Mouse (Mus musculus) embryonic fibroblast, embryonic 13.5 days (primary cell): Measurements from ENCODE around the gene Ier2. TPM values are rescaled to one million over a fixed set of nuclear protein-coding genes. Genes with fewer than 3 reads are reported as not detected.

ENCODE experiments used
- H3K27ac ChIP-seq: 2 replicates; pipeline ENCODE4 v1.5.1; 2012; ENCODE audit warnings: low read length, control low read depth, inconsistent platforms; ENCODE audit not compliant: insufficient read depth
- H3K4me1 ChIP-seq: 2 replicates; pipeline ENCODE4 v1.6.1; 2011; ENCODE audit warnings: low read length; ENCODE audit not compliant: control insufficient read depth, insufficient read depth
- H3K4me3 ChIP-seq: 2 replicates; pipeline ENCODE4 v1.5.1; 2011; ENCODE audit warnings: mild to moderate bottlenecking, control low read depth, low read length; ENCODE audit not compliant: insufficient read depth
- CTCF ChIP-seq: IDR thresholded peaks from 2 replicates; pipeline ENCODE4 v1.5.1; 2011; ENCODE audit warnings: mild to moderate bottlenecking, control low read depth, low read length, moderate library complexity, borderline replicate concordance; ENCODE audit not compliant: insufficient read depth
- POLR2A ChIP-seq: IDR thresholded peaks from 2 replicates; pipeline ENCODE4 v1.6.1; 2011; ENCODE audit warnings: low read depth, mild to moderate bottlenecking, control low read depth, low read length, moderate library complexity
- polyA plus RNA-seq: library from polyadenylated mRNA; stranded (reverse); fragments of >200 nt; gene quantifications from 2 replicates; pipeline ENCODE4 v1.2.4, GENCODE M21; 2011; ENCODE audit warnings: low read depth; ENCODE audit not compliant: missing spikeins, insufficient read length

Ier2 gene
- polyA plus RNA-seq, 1 experiment: 38.2 TPM

GRCm38 (mm10) chr8:84698929-84699401, 36.3 kb upstream of the Ier2 start:
- Histone ChIP-seq H3K4me3 (no peak overlapping the region), H3K27ac (no peak overlapping the region), H3K4me1 (no peaks in the 10 kb centered on the region)
- TF ChIP-seq POLR2A (no peak), CTCF (no peak)

- no peaks in the 10 kb centered on the region for H3K4me1 ChIP-seq
- H3K27ac ChIP-seq: no peak overlapping the region
- TF ChIP-seq CTCF: no peak
- no peak for TF ChIP-seq POLR2A
- H3K4me3 ChIP-seq: no peak overlapping the region
Observed at GRCm38 (mm10) chr8:84698288-84698687, 35.6 kb upstream of the Ier2 start.

DNA sequence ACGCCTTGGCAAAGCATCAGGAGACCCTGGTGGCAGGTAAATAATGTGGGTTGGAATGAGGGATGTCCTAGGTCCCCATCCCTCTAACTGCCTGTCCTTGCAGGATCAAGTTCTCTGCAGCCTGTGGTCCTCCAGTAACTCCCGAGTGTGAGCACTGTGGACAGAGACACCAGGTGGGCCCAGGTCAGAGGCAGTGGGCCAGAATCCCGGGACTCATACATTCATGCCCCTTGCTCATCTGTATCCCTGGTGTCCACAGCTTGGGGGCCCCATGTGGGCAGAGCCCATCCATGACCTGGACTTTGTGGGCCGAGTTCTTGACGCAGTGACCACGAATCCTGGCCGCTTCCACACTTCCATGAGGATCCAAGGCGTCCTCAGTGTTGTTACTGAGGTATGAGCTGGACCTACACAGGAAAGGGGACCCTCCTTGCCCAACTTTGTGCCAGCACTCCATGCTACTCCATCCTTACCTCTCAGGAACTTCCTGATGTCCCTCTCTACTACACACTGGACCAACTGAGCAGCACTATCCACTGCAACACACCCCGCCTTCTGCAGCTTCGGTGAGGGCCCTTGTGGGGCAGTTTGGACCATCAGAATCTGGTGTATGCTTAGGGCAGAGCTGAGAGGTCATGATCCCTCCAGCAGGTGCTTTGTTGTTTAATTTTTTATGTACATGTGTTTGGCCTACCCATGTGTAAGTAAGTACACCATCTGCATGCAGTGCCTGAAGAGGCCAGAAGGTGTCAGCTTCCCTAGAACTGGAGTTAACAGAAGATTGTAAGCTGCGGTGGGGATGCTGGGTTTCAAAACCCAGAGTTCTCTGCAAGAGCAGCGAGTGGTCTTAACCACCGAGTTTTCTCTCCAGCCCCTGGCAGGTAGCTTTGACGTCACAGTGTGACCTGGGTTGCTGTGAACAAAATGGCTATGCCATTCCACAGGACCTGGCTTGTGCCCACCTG, 34.8 kb upstream of the Ier2 start:
- TF ChIP-seq CTCF (no peak), POLR2A (no peak)
- H3K4me3 ChIP-seq: no peak overlapping the region
- H3K4me1 ChIP-seq: no peaks in the 10 kb centered on the region
- no peak overlapping the region for H3K27ac ChIP-seq

DNA sequence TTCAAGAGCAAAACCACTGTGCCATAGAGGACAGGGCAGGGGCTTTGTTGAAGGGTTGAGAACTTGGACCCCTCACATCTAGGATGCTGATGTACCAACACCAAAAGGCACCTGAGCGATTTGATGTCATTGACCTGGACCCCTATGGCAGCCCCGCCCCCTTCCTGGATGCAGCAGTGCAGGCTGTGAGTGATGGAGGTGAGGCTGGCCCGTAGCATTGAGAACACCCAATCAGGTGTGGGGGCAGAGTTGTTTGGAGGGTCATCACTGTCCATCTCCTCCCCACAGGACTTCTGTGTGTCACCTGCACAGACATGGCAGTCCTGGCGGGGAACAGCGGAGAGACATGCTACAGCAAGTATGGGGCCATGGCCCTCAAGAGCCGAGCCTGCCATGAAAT, 32.5 kb upstream of the Ier2 start:
- no peak overlapping the region for H3K4me3 ChIP-seq
- H3K27ac ChIP-seq: no peak overlapping the region
- no peak for TF ChIP-seq CTCF
- TF ChIP-seq POLR2A: no peak
- H3K4me1 ChIP-seq: peaks cover 3% of the 10 kb centered on the region; the same call in 1 of the 2 replicates

DNA sequence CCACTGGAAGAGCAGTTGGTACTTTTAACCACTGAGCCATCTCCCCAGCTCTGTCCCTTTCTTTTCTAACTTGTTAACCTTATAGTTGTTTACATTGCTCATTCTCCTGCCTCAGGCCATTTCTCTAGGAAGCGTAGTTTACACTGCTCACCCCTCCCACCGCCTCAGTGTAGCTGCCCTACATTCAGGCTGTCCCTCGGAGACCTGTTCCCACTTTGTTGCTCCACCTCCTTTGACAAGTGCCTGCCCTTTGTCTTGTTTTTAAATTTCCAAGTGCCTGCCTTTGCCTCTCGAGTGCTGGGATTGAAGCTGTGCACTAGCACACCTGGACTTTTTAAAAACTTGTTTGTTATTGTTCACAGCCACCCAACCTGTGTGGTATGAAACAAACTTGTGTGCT, 30.7 kb upstream of the Ier2 start:
- peaks cover 3% of the 10 kb centered on the region; the same call in 1 of the 2 replicates for H3K4me1 ChIP-seq
- TF ChIP-seq CTCF: no peak
- no peak for TF ChIP-seq POLR2A
- H3K27ac ChIP-seq: no peak overlapping the region
- H3K4me3 ChIP-seq: no peak overlapping the region

DNA sequence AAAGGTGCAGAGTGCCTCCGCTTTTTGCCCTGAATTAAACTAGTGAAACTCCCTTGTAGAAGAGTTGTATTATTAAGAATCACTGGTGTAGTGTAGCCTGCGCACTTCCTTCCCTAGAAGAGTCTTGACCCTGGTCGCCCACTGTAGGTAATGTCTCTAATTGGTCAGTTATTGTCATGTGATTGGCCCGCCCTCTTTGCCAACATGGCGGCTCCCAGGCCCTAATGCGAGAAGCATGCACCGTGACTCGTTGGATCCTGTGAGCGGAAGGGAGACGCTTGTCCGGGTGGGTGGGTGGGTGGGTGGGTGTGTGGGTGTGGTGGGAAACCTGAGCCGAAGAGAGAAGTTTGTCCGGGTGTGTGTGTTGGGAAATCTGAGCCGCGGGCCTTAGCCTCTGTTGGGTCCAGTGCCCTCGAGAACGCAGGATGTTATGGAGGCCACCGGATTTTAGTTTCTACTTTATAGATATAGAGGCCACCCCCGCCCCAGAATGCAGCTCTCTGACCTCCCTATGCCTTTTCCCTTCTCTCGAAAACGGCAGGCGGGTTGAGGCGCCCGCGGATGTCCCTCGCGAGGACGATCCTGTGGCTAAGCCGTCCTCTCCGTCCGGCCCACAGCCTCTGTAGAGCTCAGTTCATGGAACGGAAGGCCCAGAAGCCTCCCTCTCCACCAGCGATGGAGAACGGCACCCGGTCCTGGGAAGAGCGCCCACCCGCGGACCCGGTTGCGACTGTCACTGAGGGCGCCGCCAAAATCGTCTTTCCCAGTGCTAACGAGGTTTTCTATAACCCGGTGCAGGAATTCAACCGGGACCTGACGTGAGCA, 26.7 kb upstream of the Ier2 start:
- H3K27ac ChIP-seq: peak overlapping the region; percentile 67
- TF ChIP-seq POLR2A (peak; percentile 64; the same call in 1 of the 2 replicates), CTCF (no peak)
- H3K4me1 ChIP-seq: peaks cover 11% of the 10 kb centered on the region
- peak overlapping the region; percentile 90 for H3K4me3 ChIP-seq

DNA sequence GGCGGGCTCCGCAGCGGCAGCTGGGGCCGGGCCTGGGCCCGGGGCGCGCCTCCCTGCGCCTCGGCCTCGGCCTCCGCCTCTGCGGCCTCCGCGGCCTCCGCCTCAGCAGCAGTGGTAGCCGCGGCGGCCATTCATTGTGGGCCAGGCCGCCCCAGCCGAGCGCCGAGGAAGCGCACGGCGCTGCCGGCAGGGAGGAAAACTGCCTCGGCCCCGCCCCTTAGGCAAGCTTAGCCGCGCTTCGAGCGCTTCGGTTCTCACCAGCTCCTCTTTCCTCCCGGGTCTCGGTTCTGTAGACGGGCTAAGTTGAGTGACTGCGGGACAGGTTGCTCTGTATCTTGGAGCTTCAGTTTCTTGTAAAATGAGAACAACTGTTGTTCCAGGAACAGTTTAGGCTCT, 25.1 kb upstream of the Ier2 start, which contains the start of gene Nacc1:
Gene Nacc1, minus strand, starts transcription at position 158 of the 396 bp plus-strand sequence.
- Histone ChIP-seq H3K27ac (peak within 1 kb of the TSS; percentile 84), H3K4me1 (peaks cover 11% of the 10 kb centered on the region), H3K4me3 (peak within 1 kb of the TSS; percentile 94)
- TF ChIP-seq POLR2A (peak; percentile 54), CTCF (no peak)

DNA sequence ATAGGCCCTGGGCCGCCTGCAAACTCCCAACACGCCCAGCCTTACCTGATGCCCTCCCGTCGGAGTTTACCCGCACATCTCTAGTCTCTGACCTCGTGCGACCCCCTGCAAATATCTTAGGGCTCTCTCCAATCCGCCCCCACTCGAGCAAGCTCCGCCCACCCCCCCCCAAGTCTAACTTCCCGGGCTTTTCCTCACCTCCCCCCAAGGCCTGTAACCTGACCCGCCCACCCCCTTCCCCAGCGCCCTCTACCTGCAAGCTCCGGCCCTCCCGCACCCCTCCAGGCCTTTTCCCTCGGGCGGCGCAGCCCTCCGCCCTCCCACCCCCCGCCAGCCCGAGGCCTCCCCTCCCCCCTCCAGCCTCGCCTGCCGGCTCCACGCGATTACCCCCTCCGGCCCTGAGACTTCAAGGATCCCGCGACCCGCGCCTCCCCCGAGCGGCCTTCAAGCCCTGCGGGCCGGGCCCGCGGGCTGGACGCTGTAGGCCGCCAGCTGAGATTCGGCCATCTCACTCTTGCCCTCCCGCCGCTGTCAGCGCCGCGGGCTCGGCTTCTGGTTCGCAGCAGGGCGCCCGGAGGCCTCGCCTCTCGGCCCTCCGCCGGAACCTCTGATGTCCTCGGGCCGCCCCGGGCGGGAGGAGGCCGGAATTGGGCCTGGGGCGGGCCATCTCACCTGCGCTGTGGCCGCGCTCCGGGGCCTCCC, 24.5 kb upstream of the Ier2 start:
- peak overlapping the region; percentile 84 for H3K27ac ChIP-seq
- peaks cover 11% of the 10 kb centered on the region for H3K4me1 ChIP-seq
- no peak for TF ChIP-seq POLR2A
- TF ChIP-seq CTCF: no peak
- peak overlapping the region; percentile 94 for H3K4me3 ChIP-seq

DNA sequence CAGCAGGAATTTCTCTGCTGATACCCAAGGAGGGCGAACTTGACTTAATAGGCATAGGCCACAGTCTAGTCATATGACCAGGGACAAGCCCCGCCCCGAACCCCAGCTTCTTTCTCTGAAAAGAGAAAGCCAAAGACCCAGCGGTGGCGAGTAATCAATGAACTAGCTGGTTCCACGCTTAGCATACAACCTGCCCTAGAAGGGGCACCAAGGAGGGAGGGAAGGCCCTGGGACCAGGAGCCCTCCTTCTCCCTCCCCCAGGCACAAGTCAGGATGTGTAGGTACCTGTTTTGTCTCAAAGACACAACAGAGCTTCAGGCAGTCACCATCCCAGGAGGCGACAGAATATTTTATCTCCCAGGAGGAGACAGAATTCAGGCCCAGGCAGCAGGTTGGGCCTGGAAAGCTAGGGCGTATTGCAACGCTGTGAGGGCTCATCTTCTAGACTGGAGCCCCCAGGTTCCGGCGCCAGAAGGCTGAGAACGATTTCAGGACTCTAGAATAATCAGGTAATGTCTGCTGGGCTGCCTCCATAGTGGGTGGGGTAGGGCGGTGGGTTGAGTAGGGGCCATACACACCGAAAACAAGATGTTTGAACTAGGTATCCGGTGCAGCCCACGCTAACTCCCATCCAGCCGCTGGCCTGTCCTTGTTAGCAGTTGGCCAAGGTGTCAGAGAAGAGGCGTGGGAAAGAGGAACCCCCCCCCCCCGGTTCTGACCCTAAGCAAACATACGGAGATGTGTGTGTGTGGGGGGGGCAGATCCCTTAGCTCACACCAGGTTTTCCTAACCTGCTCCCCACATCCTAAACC, 23.7 kb upstream of the Ier2 start, which contains the start of gene Trmt1:
Gene Trmt1, plus strand, starts transcription at position 117 of the 812 bp plus-strand sequence.
- Histone ChIP-seq H3K4me1 (peaks cover 11% of the 10 kb centered on the region), H3K27ac (peak within 1 kb of the TSS; percentile 66), H3K4me3 (peak within 1 kb of the TSS; percentile 94)
- TF ChIP-seq POLR2A (peak; percentile 49), CTCF (no peak)
